Mouse (Mus musculus): ENCODE measurements around the gene Pou4f2.

- TF ChIP-seq POLR2A (IDR thresholded peaks at IDR 0.05; ENCODE audit: extremely low read depth, insufficient read depth, low read length) (no peak), CTCF (IDR thresholded peaks at IDR 0.05; ENCODE audit: extremely low read depth, insufficient read depth, low read length) (no peak)
Observed at GRCm38 (mm10) chr8:78438121-78438520, 1.7 kb upstream of the Pou4f2 start.

All from cortical plate, adult 2 months (tissue).